Mouse (Mus musculus) ovary, postnatal 14 days (tissue): ENCODE results near the gene Tead2.
"Not testable (repeated sequence)": the region's sequence is repeated elsewhere in the genome, so short reads cannot be mapped to it uniquely, and the experiment has no call there.

Experiments
- DNase-seq: peaks from one replicate; pipeline ENCODE4 v3.0.0; 2022; ENCODE audit warnings: low spot score

Tead2 gene

DNA sequence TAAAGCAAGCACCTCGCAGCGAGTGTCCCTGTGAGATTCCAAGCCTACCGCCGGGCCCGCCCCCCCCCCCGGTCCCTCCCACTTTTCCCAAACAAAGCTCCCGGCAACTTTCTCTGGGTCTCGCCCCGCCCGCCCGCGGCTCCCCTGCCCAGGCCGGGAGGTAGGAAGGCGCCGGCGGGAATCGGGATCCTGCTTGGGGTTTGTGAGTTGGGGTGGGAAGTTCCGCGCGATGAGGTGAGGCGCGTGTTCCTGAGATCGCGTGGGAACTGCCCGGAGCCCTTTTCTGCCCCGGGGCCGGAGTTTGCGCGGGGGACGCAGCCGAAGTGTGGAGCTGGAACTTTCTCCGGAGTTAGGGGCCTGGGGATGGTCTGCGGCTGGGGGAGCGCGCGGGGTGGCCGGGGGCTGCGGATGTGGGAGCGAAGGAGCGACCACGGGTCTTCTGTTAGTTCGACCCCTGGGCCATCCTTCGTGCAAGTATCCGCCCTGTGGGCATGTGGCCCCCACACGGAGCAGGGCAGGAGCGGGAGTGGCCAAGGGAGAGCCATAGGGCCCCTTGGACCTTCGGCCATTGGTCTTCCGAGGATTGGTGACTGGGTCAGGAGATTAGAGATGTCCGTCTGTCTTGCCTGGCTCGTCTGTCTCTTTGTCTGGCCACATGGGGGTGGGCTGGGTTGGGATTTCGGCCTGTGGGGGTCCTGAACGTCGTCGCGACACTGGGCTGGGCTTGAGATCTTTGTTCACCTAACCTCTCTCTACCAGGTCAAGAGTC lies at the start of gene Tead2:
Gene Tead2 (plus strand): TSS at position 81 of the 769 bp plus-strand sequence.
- peak; percentile 47 for DNase-seq

DNA sequence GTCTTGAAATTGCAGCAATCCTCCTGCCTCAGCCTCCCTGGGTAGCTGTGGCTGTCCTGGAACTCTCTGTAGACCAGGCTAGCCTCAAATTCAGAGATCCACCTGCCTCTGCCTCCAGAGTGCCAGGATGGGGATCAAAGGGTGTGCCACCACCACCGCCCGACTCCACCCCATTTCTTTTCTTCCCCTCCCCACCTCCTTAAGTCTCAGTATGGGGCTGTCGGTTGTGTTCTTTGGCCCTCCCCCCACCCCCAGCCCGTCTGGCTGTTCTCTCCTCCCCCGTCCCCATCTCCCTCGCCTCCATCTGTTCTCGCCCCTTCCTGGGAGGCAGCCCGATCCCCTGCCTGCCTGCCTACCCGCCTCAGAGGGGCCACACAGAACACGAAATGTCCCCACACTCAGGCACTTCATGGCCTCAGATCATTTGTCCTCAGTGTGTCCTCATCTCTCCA lies 48.6 kb upstream of the Tead2 start:
- no peak for DNase-seq

DNA sequence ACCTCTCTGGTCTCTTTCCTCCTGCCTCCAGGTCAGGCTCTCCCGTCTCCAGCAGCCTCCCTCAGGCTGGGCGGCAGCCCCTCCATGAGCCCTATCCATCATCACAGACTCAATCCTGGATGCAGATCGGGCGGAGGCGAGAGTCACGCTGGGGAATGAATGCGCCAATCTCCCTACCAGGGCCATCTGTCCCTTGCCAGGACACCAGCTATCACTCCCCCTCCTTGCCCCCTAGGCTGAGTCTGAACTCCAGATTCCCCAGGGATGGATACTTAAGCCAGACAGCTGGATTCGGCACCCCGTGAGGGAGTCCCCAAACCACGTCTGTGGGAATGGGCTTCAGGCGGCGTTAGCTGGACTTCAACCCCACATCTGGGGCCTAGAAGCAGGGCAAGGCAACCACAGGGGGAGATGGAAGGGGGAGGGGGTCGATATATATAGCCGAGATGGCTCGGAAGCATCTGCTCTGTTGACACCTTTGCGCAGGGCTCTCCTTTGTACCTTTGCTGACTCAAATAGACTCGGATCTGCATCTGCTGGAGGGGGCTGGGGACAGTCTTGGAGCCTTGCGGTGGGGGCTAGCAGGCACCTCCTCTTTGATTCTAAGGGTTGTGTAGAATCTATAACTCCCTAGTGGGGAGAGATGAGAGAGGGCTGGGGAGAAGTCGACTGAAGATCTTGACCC lies 47.6 kb upstream of the Tead2 start:
- DNase-seq: no peak

DNA sequence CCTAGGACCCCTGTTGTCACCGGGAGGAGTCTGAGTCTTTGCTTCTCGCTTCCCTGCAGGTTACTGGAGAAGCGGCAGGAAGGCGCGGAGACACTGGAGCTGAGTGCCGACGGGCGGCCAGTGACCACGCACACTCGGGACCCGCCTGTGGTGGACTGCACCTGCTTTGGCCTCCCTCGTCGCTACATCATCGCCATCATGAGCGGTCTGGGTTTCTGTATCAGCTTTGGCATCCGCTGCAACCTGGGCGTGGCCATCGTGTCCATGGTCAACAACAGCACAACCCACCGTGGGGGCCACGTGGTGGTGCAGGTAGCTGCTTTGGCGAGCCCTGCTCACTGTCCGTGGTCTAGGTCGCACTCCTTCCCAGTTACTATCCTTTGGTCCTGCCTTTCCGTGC lies 46.9 kb upstream of the Tead2 start:
- no peak for DNase-seq

DNA sequence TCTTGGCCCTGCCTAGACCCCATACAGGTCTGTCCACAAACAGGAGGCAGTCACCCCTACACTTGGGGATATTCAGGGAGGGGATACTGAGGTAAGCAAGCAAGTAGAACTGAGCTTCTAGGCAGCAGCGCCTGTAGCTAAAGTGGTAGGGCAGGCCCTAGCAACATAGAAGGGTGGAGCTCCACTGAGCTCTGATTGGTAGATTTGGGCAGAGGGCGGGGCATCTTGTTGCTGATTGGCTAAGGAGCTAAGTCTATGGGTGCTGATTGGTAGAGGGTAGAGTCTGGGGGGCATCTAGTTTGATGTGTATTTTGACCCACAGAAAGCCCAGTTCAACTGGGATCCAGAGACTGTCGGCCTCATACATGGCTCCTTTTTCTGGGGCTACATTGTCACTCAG lies 46.1 kb upstream of the Tead2 start:
- DNase-seq: no peak

DNA sequence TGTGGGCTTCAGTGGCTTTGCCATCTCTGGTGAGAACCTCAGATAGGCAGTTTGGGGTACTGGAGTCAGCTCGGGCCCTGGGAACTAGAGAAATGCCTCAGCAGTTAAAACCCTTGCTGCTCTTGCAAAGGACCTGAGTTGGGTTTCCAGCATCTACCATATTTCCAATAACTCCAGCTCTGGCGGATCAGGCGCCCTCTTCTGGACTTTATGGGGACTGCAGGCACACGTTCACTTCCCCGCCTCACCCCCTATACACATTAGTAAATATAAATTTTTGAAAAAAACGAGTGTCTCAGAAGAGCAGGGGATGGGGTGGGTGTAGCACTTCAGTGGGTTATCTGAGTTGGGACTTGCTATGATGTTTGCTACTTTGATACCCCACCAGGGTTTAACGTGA lies 42.6 kb upstream of the Tead2 start:
- DNase-seq: no peak

DNA sequence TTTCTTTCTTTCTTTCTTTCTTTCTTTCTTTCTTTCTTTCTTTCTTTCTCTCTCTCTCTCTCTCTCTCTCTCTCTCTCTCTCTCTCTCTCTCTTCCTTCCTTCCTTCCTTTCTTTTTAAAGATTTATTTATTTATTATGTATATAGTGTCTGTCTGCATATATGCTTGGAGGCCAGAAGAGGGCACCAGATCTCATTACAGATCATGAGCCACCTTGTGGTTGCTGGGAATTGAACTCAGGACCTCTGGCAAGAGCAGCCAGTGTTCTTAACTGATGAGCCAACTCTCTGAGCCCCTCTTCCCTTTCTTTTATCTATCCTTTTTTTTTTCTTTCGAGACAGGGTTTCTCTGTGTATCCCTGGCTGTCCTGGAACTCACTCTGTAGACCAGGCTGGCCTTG lies 41.8 kb upstream of the Tead2 start:
- not testable (repeated sequence) for DNase-seq

DNA sequence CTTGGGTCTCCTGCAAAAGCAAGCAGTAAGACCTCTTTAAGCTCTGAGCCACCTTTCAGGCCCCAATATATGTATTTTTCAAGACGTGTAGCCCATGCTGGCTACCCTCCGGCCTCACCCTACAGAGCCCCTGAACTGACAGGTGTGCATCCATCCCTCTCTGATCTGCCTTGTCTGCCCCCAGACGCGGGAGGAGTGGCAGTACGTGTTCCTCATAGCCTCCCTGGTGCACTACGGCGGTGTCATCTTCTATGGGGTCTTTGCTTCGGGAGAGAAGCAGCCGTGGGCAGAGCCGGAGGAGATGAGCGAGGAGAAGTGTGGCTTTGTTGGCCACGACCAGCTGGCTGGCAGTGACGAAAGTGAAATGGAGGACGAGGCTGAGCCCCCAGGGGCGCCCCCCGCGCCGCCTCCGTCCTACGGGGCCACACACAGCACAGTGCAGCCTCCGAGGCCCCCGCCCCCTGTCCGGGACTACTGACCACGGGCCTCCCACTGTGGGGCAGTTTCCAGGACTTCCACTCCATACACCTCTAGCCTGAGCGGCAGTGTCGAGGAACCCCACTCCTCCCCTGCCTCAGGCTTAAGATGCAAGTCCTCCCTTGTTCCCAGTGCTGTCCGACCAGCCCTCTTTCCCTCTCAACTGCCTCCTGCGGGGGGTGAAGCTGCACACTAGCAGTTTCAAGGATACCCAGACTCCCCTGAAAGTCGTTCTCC lies 40.8 kb upstream of the Tead2 start:
- no peak for DNase-seq

DNA sequence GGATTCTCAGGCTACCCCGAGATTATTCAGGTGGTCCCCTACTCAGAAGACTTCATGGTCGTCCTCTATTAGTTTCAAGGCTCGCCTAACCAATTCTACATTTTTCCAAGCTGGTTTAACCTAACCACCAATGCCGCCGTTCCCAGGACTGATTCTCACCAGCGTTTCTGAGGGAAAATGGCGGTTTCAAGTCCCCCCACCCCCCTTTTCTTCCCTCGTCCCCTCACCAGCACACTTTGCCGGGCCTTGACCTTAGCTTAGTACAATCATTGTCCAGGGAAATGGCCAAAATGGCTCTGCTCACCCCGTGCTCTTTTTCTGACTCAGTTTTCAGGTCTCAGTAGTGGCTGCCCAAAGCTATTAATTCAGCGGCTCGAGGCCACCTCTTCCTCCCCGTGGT lies 40.2 kb upstream of the Tead2 start:
- DNase-seq: no peak

DNA sequence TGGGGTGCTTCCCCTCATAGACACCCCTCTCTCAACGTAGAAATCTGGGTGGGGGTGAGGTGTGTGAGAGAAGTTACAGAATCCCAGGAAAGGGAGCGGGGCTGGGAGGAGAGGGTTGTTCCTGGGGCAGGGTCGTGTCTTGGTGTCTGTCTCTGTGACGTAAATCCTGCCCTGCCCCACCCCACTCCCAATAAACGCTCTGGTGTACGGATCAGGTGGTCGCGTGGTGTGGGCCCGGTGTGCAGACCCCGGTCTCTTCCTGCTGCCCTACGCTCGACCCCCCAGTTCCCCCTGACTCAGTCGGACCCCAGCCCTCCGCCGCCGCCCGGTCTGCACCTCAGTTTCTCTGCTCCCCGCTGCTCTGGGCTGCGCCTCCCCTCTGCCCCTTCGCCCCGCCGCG lies 39.6 kb upstream of the Tead2 start:
- no peak for DNase-seq

DNA sequence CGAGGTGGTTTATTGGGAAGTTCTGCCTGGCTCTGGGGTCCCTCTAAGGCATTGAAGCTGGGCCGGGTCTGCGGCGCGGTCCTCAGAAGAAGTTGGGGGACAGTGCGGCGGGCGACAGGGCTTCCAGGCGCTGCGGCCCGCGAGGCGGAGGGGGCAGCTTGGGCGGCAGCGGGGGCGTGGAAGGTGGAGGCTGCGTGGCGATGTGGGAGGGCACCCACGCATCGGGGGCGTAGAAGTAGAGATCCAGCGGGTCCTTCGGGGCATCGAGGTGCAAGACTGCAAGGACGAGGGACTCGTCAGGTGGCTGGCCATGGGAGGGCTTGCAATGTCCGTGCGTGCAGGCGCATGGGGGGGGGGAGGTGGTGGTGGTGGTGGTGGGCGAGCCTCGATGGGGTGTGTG lies 39.2 kb upstream of the Tead2 start:
- no peak for DNase-seq

DNA sequence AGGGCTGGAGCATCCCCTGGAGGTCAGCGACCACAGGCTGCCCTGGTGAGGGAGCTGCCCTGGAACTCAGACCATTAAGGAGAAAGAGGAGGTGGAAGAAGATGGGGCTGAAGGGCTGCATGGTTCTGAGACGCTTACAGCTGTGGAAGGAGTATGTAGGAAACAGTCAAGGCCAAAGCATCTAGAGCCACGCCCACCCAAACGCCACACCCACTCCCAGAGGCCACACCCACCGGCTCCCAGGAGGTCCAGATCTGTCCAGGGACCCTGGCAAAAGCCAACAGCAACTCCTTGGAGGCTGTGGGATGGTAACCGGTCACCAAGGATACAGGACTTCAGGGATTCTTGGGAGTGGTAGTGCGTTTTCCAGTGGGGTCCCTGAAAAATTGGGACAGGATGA lies 37.0 kb upstream of the Tead2 start:
- DNase-seq: no peak

DNA sequence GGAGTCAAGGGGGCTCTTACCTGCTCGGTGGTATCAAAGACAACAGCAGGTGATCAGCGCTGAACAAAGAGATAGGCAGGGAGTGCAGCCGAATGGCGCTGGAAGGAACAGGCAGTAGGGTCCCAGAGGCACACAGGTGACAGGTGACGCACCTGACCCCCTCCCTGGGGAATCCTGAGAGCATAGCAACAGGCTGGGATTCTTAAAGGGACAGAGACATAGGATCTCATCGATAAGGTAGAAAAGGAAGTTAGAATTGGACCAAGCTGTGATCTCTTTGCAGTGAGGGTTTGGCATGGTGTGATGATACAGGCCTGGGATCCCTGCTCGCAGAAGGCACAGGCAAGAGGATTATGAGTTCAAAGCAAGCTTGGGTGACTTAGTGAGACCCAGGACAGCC lies 36.1 kb upstream of the Tead2 start, which contains the start of gene Gfy:
Gene Gfy (minus strand): TSS at position 101 of the 400 bp plus-strand sequence.
- DNase-seq: no peak

DNA sequence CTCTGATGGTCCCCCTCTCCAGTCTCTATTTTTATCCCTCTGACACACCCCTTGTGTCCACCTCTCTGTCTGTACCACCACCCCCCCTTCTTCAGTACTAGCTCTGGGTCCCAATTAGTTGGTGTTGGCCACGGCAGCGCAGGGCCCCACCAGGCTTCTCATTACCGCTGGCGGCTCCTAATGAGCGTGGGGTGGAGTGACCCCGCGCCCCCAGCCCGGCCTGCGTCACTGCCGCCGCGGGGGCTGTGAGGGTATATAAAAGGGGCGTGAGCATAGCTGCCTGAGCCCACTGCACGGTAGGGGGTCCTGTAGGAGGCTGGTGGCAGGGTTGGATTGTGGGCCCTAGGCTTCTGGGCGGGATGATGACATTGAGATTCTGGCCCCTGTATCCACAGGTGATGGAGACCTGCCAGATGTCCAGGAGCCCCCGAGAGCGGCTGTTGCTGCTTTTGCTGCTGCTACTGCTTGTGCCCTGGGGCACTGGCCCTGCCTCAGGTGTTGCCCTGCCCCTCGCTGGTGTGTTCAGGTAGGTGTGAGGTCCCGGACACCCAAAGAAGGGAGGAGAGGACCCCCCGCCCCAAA lies 34.6 kb upstream of the Tead2 start, which contains the start of gene Pth2:
Gene Pth2 (plus strand): TSS at position 100 of the 582 bp plus-strand sequence.
- no peak for DNase-seq

DNA sequence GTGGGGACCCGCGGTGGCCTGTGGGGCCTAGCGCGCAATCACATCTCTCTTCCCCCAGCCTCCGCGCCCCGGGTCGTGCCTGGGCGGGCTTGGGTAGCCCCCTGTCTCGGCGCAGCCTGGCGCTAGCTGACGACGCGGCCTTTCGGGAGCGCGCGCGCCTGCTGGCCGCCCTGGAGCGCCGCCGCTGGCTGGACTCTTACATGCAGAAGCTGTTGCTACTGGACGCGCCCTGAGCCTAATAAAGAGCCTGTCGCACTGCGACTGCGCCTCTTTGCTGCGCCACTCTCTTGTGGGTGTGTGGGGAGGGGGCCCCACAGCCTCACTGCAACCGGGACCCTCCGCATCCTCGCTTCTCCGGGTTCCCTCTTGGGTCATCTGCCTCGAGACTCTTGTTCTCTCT lies 34.0 kb upstream of the Tead2 start:
- no peak for DNase-seq

DNA sequence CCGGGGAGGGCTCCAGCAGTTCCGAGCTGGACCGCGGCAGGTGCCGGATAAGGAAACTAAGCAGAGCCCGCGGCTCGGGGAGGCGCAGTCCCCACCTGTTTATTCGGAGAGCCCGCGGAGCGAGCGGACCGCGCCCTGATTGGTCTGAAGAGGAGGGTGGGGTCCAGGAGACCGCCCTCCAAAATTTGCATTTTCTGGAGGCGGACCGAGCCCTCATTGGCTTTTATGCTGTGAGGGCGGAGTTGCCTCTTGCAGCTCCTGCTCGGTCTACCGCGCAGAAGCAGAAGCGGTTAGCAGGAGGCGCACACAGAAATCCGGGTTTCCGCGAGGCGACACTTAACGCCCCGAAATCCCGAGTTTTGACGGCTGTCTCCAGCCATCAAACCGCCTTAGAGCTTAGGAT lies 33.4 kb upstream of the Tead2 start:
- peak; percentile 75 for DNase-seq

DNA sequence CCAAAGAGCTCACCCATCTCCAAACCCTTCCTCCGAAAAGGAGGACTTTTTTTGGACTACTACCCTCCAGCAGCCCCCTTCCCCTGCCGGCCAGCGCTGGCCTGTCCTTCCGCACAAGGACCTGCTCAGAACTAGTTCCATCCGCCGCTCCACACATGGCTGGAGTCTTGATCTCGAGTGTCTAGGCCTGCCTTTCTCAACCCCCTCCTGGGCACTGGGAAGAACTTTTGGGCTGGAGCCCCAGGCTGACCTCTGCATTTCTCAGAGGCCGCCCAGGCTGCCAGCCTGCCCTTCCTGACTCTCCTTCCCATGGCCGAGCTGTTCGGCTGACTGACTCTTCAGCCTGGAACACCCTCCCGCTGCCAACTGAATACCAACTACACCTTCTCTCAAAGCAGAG lies 32.9 kb upstream of the Tead2 start:
- no peak for DNase-seq

DNA sequence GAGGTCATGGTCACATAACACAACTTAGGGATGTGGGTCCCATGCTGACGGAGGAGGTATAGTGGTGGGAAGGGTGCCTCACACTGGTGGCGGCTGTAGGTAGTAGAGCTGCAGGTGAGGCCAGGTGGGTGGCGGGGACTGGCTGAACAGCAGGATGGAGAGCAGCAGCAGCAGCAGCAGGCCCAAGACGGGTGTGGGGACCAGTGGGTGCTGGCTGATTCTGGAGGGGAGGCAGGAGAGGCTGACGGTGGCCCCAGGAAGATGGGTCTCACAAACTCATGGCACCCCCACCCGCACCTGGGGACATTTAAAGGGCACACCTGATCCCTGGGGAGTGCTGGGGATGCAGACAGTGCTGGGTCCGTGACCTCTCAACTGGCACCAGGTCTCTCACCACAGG lies 31.9 kb upstream of the Tead2 start:
- DNase-seq: no peak

DNA sequence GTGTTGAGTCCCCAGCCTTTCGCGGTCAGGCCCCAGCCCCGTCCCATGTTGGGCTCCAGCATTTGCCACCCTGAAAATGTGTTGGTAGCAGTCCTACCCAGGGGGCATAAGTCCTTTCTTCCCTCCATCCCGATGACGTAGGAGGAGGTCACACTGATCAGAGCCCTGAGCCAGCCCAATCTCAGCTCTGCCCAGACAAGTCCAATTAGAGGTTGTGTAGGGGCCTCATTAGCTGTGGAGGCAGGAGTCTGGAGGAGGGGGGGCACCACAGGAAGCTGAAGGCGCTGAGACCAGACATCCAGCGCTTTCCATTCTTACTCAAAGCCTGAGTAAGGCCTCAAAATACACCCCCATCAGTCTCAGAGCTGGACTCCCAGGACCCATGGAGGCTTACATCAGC lies 29.6 kb upstream of the Tead2 start:
- DNase-seq: no peak

DNA sequence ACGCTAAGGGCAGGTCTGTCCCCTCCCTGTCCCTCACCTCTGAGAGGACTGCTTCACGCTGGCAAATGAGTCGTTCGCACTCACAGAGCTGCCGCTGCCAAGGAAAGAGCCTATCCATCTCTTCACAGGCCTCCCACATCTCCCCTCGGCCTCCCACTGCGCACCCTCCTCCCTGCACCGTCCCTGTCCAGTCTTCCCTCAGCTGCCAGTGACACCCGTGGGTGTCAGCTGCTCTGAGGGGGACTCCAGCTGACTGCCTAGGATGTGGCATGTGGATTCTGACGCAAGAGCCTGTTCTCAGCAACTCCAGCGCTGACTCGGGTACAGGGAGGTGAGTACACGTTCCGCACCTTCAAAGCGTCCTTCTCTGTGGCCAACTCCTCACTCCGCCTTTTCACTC lies 26.0 kb upstream of the Tead2 start:
- DNase-seq: no peak

DNA sequence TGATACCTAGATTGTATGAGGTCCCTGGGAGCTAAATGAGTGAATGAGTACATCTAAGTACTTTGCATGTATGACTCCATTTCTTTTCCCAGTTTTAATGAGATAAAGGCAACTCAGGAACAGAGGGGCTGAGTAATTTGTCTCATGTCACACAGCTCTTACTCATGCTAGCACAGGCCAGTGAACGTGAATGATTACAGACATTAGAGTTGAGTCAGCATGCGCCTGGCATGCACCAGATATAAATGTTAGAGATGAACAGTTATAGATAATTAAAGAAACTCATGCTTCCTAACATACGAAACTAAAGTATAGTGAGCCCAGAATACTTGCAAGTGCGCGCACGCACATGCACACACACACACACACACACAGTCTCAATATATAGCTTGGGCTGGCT lies 25.4 kb upstream of the Tead2 start:
- DNase-seq: no peak

DNA sequence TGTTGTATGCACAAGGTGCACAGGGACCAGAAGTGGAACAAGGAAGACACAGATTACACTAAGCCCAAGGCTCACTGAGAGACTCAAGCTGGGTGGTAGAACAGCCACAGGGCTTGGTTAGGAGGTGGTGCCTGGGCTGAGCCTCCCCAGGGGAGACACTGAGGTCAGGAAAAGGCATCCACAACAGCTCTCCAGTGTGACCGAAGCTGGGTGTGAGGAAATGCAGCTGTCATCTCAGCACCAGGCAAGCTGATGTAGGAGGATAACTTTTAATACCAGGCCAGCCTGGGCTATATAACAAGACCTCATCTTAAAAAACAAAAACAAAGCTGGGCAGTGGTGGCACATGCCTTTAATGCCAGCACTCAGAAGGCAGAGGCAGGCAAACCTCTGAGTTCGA lies 24.4 kb upstream of the Tead2 start:
- DNase-seq: no peak
